Mouse (Mus musculus): ENCODE measurements around the gene Pcnt.

DNA sequence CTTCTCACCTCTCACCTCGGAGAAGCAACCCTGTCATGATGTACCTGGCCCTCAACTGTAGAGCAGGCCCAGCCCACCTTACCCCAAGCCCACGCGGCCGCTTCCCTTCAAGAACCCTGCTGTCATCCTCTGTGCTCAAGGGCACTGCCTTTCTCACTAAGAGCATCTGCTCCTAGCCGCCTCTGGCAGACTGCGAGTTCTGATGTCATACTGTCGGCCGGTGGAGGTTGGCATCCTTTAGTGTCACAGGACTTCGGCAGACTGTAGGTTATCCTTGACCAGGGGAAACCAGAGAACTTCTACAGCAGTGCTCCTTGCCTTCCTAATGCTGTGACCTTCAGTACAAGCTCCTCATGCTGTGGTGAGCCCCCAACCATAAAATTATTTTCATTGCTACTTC is 51.4 kb downstream of the Pcnt start:
- TF ChIP-seq POLR2A (IDR thresholded peaks at IDR 0.05; ENCODE audit: low read depth, low read length) (no peak), CTCF (IDR thresholded peaks at IDR 0.05; ENCODE audit: extremely low read depth, insufficient read depth, insufficient read length, insufficient replicate concordance) (no peak)
